Mouse (Mus musculus) MEL (cell line): ENCODE measurements around the gene Ank2. TPM values are rescaled to one million over a fixed set of nuclear protein-coding genes. Genes with fewer than 3 reads are reported as not detected.

Experiments
- DNase-seq: peaks from one replicate; pipeline ENCODE4 v3.0.0; 2011; ENCODE audit warnings: low read depth, low spot score
- H3K27ac ChIP-seq: 2 replicates; pipeline ENCODE4 v1.5.1; 2012; ENCODE audit warnings: low read depth, mild to moderate bottlenecking, control low read depth, low read length, moderate library complexity; ENCODE audit not compliant: control insufficient read depth
- H3K27me3 ChIP-seq, 2 experiments: fragments of 150-350 bp in 1 of 2; sonication (generic) in 1 of 2; 2 replicates each; pipeline ENCODE4 v1.6.1; 2012; ENCODE audit warnings: low read length in 2 of 2, mild to moderate bottlenecking in 2 of 2, improper control_type of control experiment in 1 of 2, moderate library complexity in 1 of 2; ENCODE audit not compliant: insufficient read depth in 2 of 2, control insufficient read depth in 1 of 2
- H3K36me3 ChIP-seq, 2 experiments: 2 replicates each; pipeline ENCODE4 v1.6.1; 2012 to 2014; ENCODE audit warnings: low read length in 2 of 2, improper control_type of control experiment in 1 of 2, inconsistent platforms in 1 of 2, mild to moderate bottlenecking in 1 of 2; ENCODE audit not compliant: insufficient read depth in 2 of 2, control insufficient read depth in 1 of 2
- H3K4me1 ChIP-seq, 2 experiments: fragments of 150-350 bp in 1 of 2; sonication (generic) in 1 of 2; 2 replicates each; pipeline ENCODE4 v1.6.1; 2012; ENCODE audit warnings: low read length in 2 of 2, improper control_type of control experiment in 1 of 2, mild to moderate bottlenecking in 1 of 2; ENCODE audit not compliant: insufficient read depth in 2 of 2, control insufficient read depth in 1 of 2
- H3K4me3 ChIP-seq, 2 experiments: fragments of 150-350 bp in 1 of 2; sonication (generic) in 1 of 2; 2 replicates each; pipeline ENCODE4 v1.5.1; 2012; ENCODE audit warnings: low read depth in 2 of 2, low read length in 2 of 2, mild to moderate bottlenecking in 2 of 2, moderate library complexity in 2 of 2, control low read depth in 1 of 2, improper control_type of control experiment in 1 of 2; ENCODE audit not compliant: control insufficient read depth in 1 of 2, insufficient read depth in 1 of 2
- H3K79me2 ChIP-seq: 2 replicates; pipeline ENCODE4 v1.6.1; 2012; ENCODE audit warnings: mild to moderate bottlenecking, low read length, moderate library complexity; ENCODE audit not compliant: control insufficient read depth, poor library complexity, insufficient read depth
- H3K9ac ChIP-seq: 2 replicates; pipeline ENCODE4 v1.6.1; 2012; ENCODE audit warnings: low read depth, mild to moderate bottlenecking, control low read depth, low read length, moderate library complexity; ENCODE audit not compliant: control insufficient read depth, poor library complexity, severe bottlenecking
- H3K9me3 ChIP-seq: fragments of 150-350 bp; sonication (generic); replicated peaks from 2 replicates; pipeline ENCODE4 v1.6.1; 2012; ENCODE audit warnings: mild to moderate bottlenecking, low read length, improper control_type of control experiment, moderate library complexity; ENCODE audit not compliant: insufficient read depth
- BHLHE40 ChIP-seq: IDR thresholded peaks from 2 replicates; pipeline ENCODE4 v1.6.1; 2012; ENCODE audit warnings: low read depth, mild to moderate bottlenecking, inconsistent platforms, low read length, improper control_type of control experiment, borderline replicate concordance
- CHD1 ChIP-seq: IDR thresholded peaks from 2 replicates; pipeline ENCODE4 v1.6.1; 2012; ENCODE audit warnings: low read depth, mild to moderate bottlenecking, inconsistent platforms, low read length, improper control_type of control experiment
- CHD2 ChIP-seq: IDR thresholded peaks from 2 replicates; pipeline ENCODE4 v1.6.1; 2011; ENCODE audit warnings: low read length, improper control_type of control experiment
- CTCF ChIP-seq, 3 experiments: IDR thresholded peaks in 2 of 3; conservative IDR thresholded peaks in 1 of 3; 2 replicates each; pipeline ENCODE4 v1.5.1; 2011 to 2012; ENCODE audit warnings: low read length in 3 of 3, low read depth in 2 of 3, mild to moderate bottlenecking in 2 of 3, improper control_type of control experiment in 1 of 3, inconsistent platforms in 1 of 3, mixed read lengths in 1 of 3, moderate library complexity in 1 of 3; ENCODE audit not compliant: control insufficient read depth in 1 of 3, insufficient read depth in 1 of 3, poor library complexity in 1 of 3, severe bottlenecking in 1 of 3
- EP300 ChIP-seq, 2 experiments: IDR thresholded peaks; 2 replicates each; pipeline ENCODE4 v1.6.1; 2011; ENCODE audit warnings: improper control_type of control experiment in 2 of 2, low read length in 2 of 2, low read depth in 1 of 2, mild to moderate bottlenecking in 1 of 2
- HCFC1 ChIP-seq: IDR thresholded peaks from 2 replicates; pipeline ENCODE4 v1.6.1; 2012; ENCODE audit warnings: low read depth, mild to moderate bottlenecking, inconsistent platforms, low read length, improper control_type of control experiment, moderate library complexity
- JUND ChIP-seq: IDR thresholded peaks from 2 replicates; pipeline ENCODE4 v1.6.1; 2011; ENCODE audit warnings: low read depth, mild to moderate bottlenecking, improper control_type of control experiment, low read length
- KAT2A ChIP-seq: conservative IDR thresholded peaks from 2 replicates; pipeline ENCODE4 v1.6.1; 2012; ENCODE audit warnings: low read depth, low read length, improper control_type of control experiment, inconsistent platforms
- MAFK ChIP-seq: IDR thresholded peaks from 2 replicates; pipeline ENCODE4 v1.6.1; 2011; ENCODE audit warnings: low read depth, mild to moderate bottlenecking, low read length, improper control_type of control experiment, borderline replicate concordance
- MXI1 ChIP-seq: IDR thresholded peaks from 2 replicates; pipeline ENCODE4 v1.6.1; 2011; ENCODE audit warnings: mild to moderate bottlenecking, low read depth, low read length, improper control_type of control experiment
- NELFE ChIP-seq: IDR thresholded peaks from 2 replicates; pipeline ENCODE4 v1.6.1; 2011; ENCODE audit warnings: low read depth, low read length, improper control_type of control experiment
- NRF1 ChIP-seq: IDR thresholded peaks from 2 replicates; pipeline ENCODE4 v1.6.1; 2014; ENCODE audit warnings: low read depth, mild to moderate bottlenecking, inconsistent platforms, low read length, improper control_type of control experiment, moderate library complexity; ENCODE audit not compliant: poor library complexity, insufficient read depth, severe bottlenecking
- POLR2AphosphoS2 ChIP-seq: IDR thresholded peaks from 2 replicates; pipeline ENCODE4 v1.6.1; 2011; ENCODE audit warnings: low read length, improper control_type of control experiment
- RAD21 ChIP-seq: IDR thresholded peaks from 2 replicates; pipeline ENCODE4 v1.6.1; 2011; ENCODE audit warnings: mild to moderate bottlenecking, low read depth, low read length, improper control_type of control experiment
- SMC3 ChIP-seq: IDR thresholded peaks from 2 replicates; pipeline ENCODE4 v1.6.1; 2011; ENCODE audit warnings: low read depth, low read length, improper control_type of control experiment
- TAL1 ChIP-seq: IDR thresholded peaks from 2 replicates; pipeline ENCODE4 v1.6.1; 2012; ENCODE audit warnings: mild to moderate bottlenecking, inconsistent platforms, low read length, moderate library complexity, mixed read lengths
- TBP ChIP-seq: IDR thresholded peaks from 2 replicates; pipeline ENCODE4 v1.8.0; 2011; ENCODE audit warnings: low read depth, low read length, improper control_type of control experiment
- TCF12 ChIP-seq: IDR thresholded peaks from 2 replicates; pipeline ENCODE4 v1.6.1; 2014; ENCODE audit warnings: low read depth, mild to moderate bottlenecking, inconsistent platforms, low read length, improper control_type of control experiment, moderate library complexity
- UBTF ChIP-seq: IDR thresholded peaks from 2 replicates; pipeline ENCODE4 v1.6.1; 2012; ENCODE audit warnings: low read depth, mild to moderate bottlenecking, inconsistent platforms, low read length, improper control_type of control experiment, moderate library complexity, borderline replicate concordance; ENCODE audit not compliant: insufficient read depth
- USF1 ChIP-seq: IDR thresholded peaks from 2 replicates; pipeline ENCODE4 v1.6.1; 2014; ENCODE audit warnings: low read depth, mild to moderate bottlenecking, inconsistent platforms, low read length, improper control_type of control experiment, moderate library complexity
- USF2 ChIP-seq, 2 experiments: IDR thresholded peaks; 2 replicates each; pipeline ENCODE4 v1.6.1; 2011 to 2012; ENCODE audit warnings: improper control_type of control experiment in 2 of 2, low read length in 2 of 2, borderline replicate concordance in 1 of 2, inconsistent platforms in 1 of 2, low read depth in 1 of 2, mild to moderate bottlenecking in 1 of 2; ENCODE audit not compliant: insufficient read depth in 1 of 2
- ZC3H11A ChIP-seq: IDR thresholded peaks from 2 replicates; pipeline ENCODE4 v1.6.1; 2012; ENCODE audit warnings: low read depth, mild to moderate bottlenecking, inconsistent platforms, low read length, improper control_type of control experiment
- ZKSCAN1 ChIP-seq: IDR thresholded peaks from 2 replicates; pipeline ENCODE4 v1.6.1; 2012; ENCODE audit warnings: low read depth, mild to moderate bottlenecking, inconsistent platforms, low read length, improper control_type of control experiment, moderate library complexity
- ZNF384 ChIP-seq: IDR thresholded peaks from 2 replicates; pipeline ENCODE4 v1.6.1; 2012; ENCODE audit warnings: low read depth, mild to moderate bottlenecking, inconsistent platforms, low read length, improper control_type of control experiment
- polyA plus RNA-seq, 2 experiments: library from polyadenylated mRNA; stranded (reverse) in 1 of 2; unstranded in 1 of 2; fragments of >175 nt in 1 of 2; fragments of >200 nt in 1 of 2; gene quantifications; 2 replicates each; pipeline versions ENCODE4 v1.2.1 to v1.2.4; 2012; ENCODE audit warnings: low replicate concordance in 2 of 2, low read depth in 1 of 2; ENCODE audit not compliant: insufficient read length in 2 of 2, insufficient read depth in 1 of 2, missing spikeins in 1 of 2
- total RNA-seq: library from RNA; depleted of rRNA; stranded (reverse); fragments of 300-350 nt; gene quantifications from 2 replicates; pipeline ENCODE4 v1.2.3, GENCODE M21; 2012

Ank2 gene
- total and polyA plus RNA-seq, 3 experiments, result 2.7 to 4.5 TPM; not detected in 1

DNA sequence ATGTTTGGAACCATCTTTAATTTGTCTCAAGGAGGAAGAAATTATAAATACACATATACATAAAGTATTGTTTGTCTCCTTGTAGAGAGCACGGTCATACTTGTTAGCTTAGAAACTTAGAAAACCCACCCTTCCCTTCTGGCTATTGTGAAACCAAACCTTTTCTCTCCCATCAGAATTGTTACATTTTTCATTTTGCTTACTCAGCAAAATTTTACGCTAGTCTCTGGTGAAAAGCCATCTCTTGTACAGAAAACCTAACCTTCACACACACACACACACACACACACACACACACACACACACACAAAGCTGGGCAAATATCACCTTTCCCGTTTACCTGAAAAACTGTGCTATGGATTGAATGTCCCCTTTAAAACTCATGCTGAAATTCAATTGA lies 217.8 kb downstream of the Ank2 start:
- H3K9ac ChIP-seq, result no peak overlapping the region
- TF ChIP-seq ZC3H11A (no peak), CHD2 (no peak), SMC3 (no peak), MAFK (peak; percentile 91)
- TF ChIP-seq, all 39 proteins: peak for 1
- no peak overlapping the region for H3K4me3 ChIP-seq
- H3K27ac ChIP-seq, result no peak overlapping the region
- DNase-seq, result no peak
- H3K4me1 ChIP-seq, result no peaks in the 10 kb centered on the region
- H3K27me3 ChIP-seq, result no peaks in the 10 kb centered on the region
- no peaks in the 10 kb centered on the region for H3K36me3 ChIP-seq
- H3K9me3 ChIP-seq, result no peaks in the 10 kb centered on the region
- no peaks in the 10 kb centered on the region for H3K79me2 ChIP-seq

- no peaks in the 10 kb centered on the region for H3K27me3 ChIP-seq
These were observed 218.8 kb downstream of the Ank2 start for GRCm38 (mm10) chr3:127280376-127280775.

GRCm38 (mm10) chr3:127275953-127276352 lies 223.2 kb downstream of the Ank2 start:
- no peak overlapping the region for H3K9ac ChIP-seq
- H3K79me2 ChIP-seq, result no peaks in the 10 kb centered on the region
- H3K9me3 ChIP-seq, result no peaks in the 10 kb centered on the region
- no peak for DNase-seq
- no peak overlapping the region for H3K27ac ChIP-seq
- H3K27me3 ChIP-seq, result no peaks in the 10 kb centered on the region
- TF ChIP-seq EP300 (IDR thresholded peaks at IDR 0.05; ENCODE audit: low read depth in 1 of 2, low read length in 2 of 2), result no peak
- TF ChIP-seq CHD2, result no peak
- no peak for TF ChIP-seq MXI1
- no peak for TF ChIP-seq BHLHE40
- no peak for TF ChIP-seq TCF12
- TF ChIP-seq KAT2A, result no peak
- no peak for TF ChIP-seq NELFE
- TF ChIP-seq MAFK, result no peak
- no peak for TF ChIP-seq NRF1
- no peak for TF ChIP-seq RAD21
- TF ChIP-seq ZKSCAN1, result no peak
- TF ChIP-seq ZNF384, result no peak
- TF ChIP-seq SMC3, result no peak
- no peak for TF ChIP-seq TBP
- no peak for TF ChIP-seq POLR2AphosphoS2
- TF ChIP-seq JUND, result no peak
- no peak for TF ChIP-seq USF2 (IDR thresholded peaks at IDR 0.05; ENCODE audit: borderline replicate concordance in 1 of 2, insufficient read depth in 1 of 2, low read depth in 1 of 2, low read length in 2 of 2)
- peaks cover 0 to 3% of the 10 kb centered on the region in 2 experiments; a peak in 2 of 4 replicates for H3K4me1 ChIP-seq
- no peaks in the 10 kb centered on the region; a peak in 1 of 4 replicates for H3K36me3 ChIP-seq
- H3K4me3 ChIP-seq, result no peak overlapping the region

More at GRCm38 (mm10) chr3:127280376-127280775, 218.8 kb downstream of the Ank2 start:
- no peaks in the 10 kb centered on the region for H3K4me1 ChIP-seq
- H3K27ac ChIP-seq, result no peak overlapping the region
- no peak overlapping the region for H3K9ac ChIP-seq
- no peaks in the 10 kb centered on the region for H3K36me3 ChIP-seq
- H3K9me3 ChIP-seq, result no peaks in the 10 kb centered on the region
- DNase-seq, result no peak
- no peaks in the 10 kb centered on the region for H3K79me2 ChIP-seq
- H3K4me3 ChIP-seq, result no peak overlapping the region
- TF ChIP-seq UBTF (no peak), CTCF (IDR thresholded peaks at IDR 0.05 in 2 of 3, conservative IDR thresholded peaks at IDR 0.05 in 1 of 3; ENCODE audit: control insufficient read depth in 1 of 3, insufficient read depth in 1 of 3, low read depth in 2 of 3, low read length in 3 of 3, poor library complexity in 1 of 3, severe bottlenecking in 1 of 3) (peak in 1 of 3 experiments; percentile 18; a peak in 1 of 6 replicates), CHD1 (no peak), TAL1 (no peak), USF1 (no peak), HCFC1 (no peak)
